Mouse (Mus musculus): ENCODE measurements around the gene Jmjd1c. TPM values are rescaled to one million over a fixed set of nuclear protein-coding genes. Genes with fewer than 3 reads are reported as not detected.

Gene Jmjd1c
- polyA plus RNA-seq, 1 experiment, result 31.5 TPM

DNA sequence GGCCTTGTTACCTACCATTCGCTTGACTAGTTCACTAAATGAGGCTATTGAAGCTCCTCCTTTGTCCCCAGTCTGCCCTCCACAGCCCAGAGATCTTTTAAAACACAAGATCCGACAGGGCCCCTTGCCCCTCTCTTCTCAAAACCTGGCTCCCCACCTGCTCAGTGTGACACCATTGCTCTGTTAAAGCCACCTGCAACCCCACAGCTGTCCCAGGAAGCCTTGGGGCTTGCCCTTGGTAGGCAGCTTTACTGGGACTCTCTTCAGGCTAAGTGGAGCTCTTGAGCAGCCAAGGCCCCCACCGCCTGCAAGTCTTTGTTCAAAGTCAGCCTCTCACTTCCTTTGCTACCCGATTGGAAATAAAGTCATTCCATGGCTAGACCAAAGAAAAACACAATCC lies 16.9 kb upstream of the Jmjd1c start:
- Histone ChIP-seq H3K27ac (ENCODE audit: control insufficient read depth, insufficient read depth, low read length) (no peak overlapping the region), H3K36me3 (ENCODE audit: control insufficient read depth, insufficient read depth, low read length) (no peaks in the 10 kb centered on the region), H3K4me3 (ENCODE audit: control insufficient read depth, insufficient read depth, low read length) (no peak overlapping the region), H3K27me3 (ENCODE audit: control insufficient read depth, insufficient read depth, low read length) (no peaks in the 10 kb centered on the region), H3K4me1 (replicated peaks; ENCODE audit: control insufficient read depth, insufficient read depth, low read length) (0 out of 2 replicates have a peak, but pooled peaks cover 3% of the 10 kb centered on the region)
- no peak for DNase-seq
- TF ChIP-seq CTCF (IDR thresholded peaks at IDR 0.05; ENCODE audit: borderline replicate concordance, control insufficient read depth, extremely low read depth, insufficient read depth, low read length, poor library complexity) (no peak), POLR2A (IDR thresholded peaks at IDR 0.05; ENCODE audit: control insufficient read depth, extremely low read depth, insufficient read depth, low read length, poor library complexity) (no peak)
- WGBS, result 80% methylated on average over 4 of the region's 4 CpGs

DNA sequence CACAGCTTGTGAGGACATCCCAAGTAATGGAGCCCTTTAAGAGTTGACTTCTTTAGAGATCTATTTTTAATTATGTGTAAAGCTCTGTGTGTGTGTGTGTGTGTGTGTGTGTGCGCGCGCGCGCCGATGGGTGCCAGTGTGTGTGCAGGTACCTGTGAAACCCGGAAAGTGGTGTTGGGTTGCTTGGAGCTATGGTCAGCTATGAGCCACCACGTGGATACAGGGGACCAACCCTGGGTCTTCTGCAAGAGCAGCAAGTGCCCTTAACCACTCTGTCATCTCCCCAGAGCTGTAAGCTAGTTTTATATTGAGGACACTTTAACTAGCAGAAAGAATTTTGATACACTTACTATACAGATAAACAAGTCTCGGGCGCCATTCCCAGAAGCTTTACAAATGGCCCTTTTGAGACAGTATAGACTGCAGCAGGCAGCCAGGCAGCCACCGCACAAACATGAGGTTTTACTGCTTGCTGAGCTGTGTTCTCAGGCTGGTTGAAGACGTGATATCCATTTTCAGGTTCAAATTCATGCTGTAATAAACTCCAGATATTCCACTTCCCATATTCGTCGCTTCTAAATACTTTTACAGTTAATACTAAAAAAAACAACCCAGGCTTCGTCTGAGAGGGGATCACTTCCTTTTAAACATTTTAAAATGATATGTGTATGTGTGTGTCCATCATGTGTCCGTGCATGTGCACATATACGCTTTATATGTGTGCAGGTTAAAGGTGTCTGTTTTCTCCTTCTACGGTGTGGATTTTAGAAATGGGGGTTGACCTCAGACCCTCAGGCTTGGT lies 14.5 kb upstream of the Jmjd1c start:
- Histone ChIP-seq H3K27ac (ENCODE audit: control insufficient read depth, insufficient read depth, low read length) (no peak overlapping the region), H3K36me3 (ENCODE audit: control insufficient read depth, insufficient read depth, low read length) (no peaks in the 10 kb centered on the region), H3K27me3 (ENCODE audit: control insufficient read depth, insufficient read depth, low read length) (no peaks in the 10 kb centered on the region), H3K4me1 (replicated peaks; ENCODE audit: control insufficient read depth, insufficient read depth, low read length) (0 out of 2 replicates have a peak, but pooled peaks cover 3% of the 10 kb centered on the region), H3K4me3 (ENCODE audit: control insufficient read depth, insufficient read depth, low read length) (no peak overlapping the region)
- no peak for TF ChIP-seq POLR2A (IDR thresholded peaks at IDR 0.05; ENCODE audit: control insufficient read depth, extremely low read depth, insufficient read depth, low read length, poor library complexity)
- no peak for TF ChIP-seq CTCF (IDR thresholded peaks at IDR 0.05; ENCODE audit: borderline replicate concordance, control insufficient read depth, extremely low read depth, insufficient read depth, low read length, poor library complexity)
- no peak for DNase-seq
- WGBS, result 87% methylated on average over 18 of the region's 18 CpGs

DNA sequence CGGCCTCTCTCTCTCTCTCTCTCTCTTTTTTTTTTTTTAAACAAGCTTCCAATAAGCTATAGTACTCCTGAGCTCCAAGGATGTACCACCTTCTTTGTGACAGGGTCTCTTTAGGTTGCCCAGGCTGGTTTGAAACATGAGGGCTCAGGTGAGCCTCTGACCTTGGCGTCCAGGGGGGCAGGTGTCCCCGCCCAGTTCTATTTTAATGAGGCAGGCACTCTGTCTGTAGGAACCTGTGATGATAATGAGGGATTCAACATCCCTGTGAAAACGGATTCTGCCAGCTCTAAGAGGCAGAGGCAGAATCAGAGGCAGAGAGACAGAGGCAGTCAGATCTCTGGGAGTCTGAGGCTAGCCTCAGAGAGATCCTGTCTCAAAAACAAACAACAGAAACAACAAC lies 13.4 kb upstream of the Jmjd1c start:
- Histone ChIP-seq H3K36me3 (ENCODE audit: control insufficient read depth, insufficient read depth, low read length) (no peaks in the 10 kb centered on the region), H3K4me1 (replicated peaks; ENCODE audit: control insufficient read depth, insufficient read depth, low read length) (0 out of 2 replicates have a peak, but pooled peaks cover 3% of the 10 kb centered on the region), H3K27me3 (ENCODE audit: control insufficient read depth, insufficient read depth, low read length) (no peaks in the 10 kb centered on the region), H3K4me3 (ENCODE audit: control insufficient read depth, insufficient read depth, low read length) (no peak overlapping the region), H3K27ac (ENCODE audit: control insufficient read depth, insufficient read depth, low read length) (no peak overlapping the region)
- TF ChIP-seq CTCF (IDR thresholded peaks at IDR 0.05; ENCODE audit: borderline replicate concordance, control insufficient read depth, extremely low read depth, insufficient read depth, low read length, poor library complexity) (no peak), POLR2A (IDR thresholded peaks at IDR 0.05; ENCODE audit: control insufficient read depth, extremely low read depth, insufficient read depth, low read length, poor library complexity) (no peak)
- WGBS, result 96% methylated on average over 4 of the region's 4 CpGs
- DNase-seq, result no peak

DNA sequence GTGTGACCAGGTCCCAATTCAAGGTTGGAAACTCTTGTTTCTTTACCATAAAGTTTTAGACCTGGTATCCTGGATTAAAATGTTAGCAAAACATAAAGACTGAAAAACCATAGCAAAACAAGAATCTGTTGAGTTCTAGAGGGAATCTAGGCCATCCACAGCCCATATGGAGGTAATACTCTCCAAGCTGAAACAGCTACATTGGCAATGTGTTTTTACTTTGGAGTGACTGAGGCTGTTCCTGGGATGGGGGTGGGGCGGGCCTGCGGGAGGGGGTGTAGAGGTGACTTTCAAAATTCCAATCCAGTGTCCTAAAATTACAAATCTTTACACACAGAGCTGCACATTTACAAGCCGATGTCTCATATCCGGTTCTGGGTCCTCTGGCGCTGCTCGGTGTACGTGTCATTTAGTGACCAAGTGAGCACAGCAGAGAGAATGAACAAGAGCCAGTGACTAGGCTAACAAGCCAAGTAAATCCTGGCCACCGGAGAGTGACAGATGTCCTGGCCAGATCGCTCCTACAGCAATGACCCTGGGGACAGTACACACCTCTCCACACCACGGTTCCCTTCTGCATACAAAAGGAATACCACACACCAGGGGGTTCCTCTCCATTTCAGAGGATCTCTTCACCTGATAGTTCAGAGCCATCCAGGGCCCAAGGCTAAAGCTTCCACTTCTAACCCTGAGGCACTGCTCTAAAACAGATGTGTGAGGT lies 12.3 kb upstream of the Jmjd1c start:
- H3K27ac ChIP-seq (ENCODE audit: control insufficient read depth, insufficient read depth, low read length), result no peak overlapping the region
- no peaks in the 10 kb centered on the region for H3K36me3 ChIP-seq (ENCODE audit: control insufficient read depth, insufficient read depth, low read length)
- H3K4me3 ChIP-seq (ENCODE audit: control insufficient read depth, insufficient read depth, low read length), result no peak overlapping the region
- no peak for DNase-seq
- TF ChIP-seq POLR2A (IDR thresholded peaks at IDR 0.05; ENCODE audit: control insufficient read depth, extremely low read depth, insufficient read depth, low read length, poor library complexity) (no peak), CTCF (IDR thresholded peaks at IDR 0.05; ENCODE audit: borderline replicate concordance, control insufficient read depth, extremely low read depth, insufficient read depth, low read length, poor library complexity) (no peak)
- no peaks in the 10 kb centered on the region for H3K27me3 ChIP-seq (ENCODE audit: control insufficient read depth, insufficient read depth, low read length)
- WGBS, result 99% methylated on average over 10 of the region's 10 CpGs
- H3K4me1 ChIP-seq (replicated peaks; ENCODE audit: control insufficient read depth, insufficient read depth, low read length), result 0 out of 2 replicates have a peak, but pooled peaks cover 3% of the 10 kb centered on the region

DNA sequence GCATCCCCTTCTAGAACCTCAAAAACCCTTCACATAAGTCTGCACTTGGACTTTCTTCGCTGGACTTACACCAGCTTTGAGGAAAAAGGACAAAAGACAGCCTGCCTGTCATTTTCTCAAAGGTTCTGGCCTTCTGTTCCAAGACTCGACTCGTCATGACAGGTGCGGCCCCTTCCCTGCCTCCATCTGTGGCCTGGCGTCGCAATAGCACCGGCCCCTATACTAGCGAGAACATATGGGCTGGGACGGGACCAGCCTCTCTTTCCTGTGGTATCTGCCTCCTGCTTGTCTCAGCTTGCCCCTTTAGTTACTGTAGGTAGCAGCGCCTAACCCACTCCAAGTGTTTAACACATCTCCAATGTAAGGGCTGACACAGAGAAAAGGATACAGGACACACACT lies 10.8 kb upstream of the Jmjd1c start:
- Histone ChIP-seq H3K27me3 (ENCODE audit: control insufficient read depth, insufficient read depth, low read length) (no peaks in the 10 kb centered on the region), H3K27ac (ENCODE audit: control insufficient read depth, insufficient read depth, low read length) (no peak overlapping the region), H3K4me3 (ENCODE audit: control insufficient read depth, insufficient read depth, low read length) (no peak overlapping the region), H3K4me1 (replicated peaks; ENCODE audit: control insufficient read depth, insufficient read depth, low read length) (no peaks in the 10 kb centered on the region), H3K36me3 (ENCODE audit: control insufficient read depth, insufficient read depth, low read length) (no peaks in the 10 kb centered on the region)
- TF ChIP-seq CTCF (IDR thresholded peaks at IDR 0.05; ENCODE audit: borderline replicate concordance, control insufficient read depth, extremely low read depth, insufficient read depth, low read length, poor library complexity) (no peak), POLR2A (IDR thresholded peaks at IDR 0.05; ENCODE audit: control insufficient read depth, extremely low read depth, insufficient read depth, low read length, poor library complexity) (no peak)
- no peak for DNase-seq
- WGBS, result 92% methylated on average over 10 of the region's 10 CpGs

DNA sequence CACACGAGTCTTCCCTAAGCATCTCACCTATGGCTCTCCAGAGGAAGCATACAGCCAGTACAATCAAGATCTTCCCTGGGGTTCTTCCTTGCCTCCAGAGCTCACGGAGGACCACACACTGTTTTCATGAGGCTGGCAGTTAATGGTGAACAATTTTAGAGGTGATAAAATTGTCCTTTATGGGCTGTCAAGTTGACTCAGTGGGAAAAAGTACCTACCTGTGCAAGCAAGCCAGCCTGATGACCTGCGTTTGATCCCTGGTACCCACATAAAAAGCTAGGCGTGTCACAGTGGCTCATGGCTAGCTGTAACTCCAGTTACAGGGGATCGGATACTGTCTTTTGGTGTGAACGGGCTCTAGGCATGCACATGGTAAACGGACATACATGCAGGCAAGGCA lies 10.0 kb upstream of the Jmjd1c start:
- H3K27ac ChIP-seq (ENCODE audit: control insufficient read depth, insufficient read depth, low read length), result no peak overlapping the region
- no peaks in the 10 kb centered on the region for H3K36me3 ChIP-seq (ENCODE audit: control insufficient read depth, insufficient read depth, low read length)
- H3K27me3 ChIP-seq (ENCODE audit: control insufficient read depth, insufficient read depth, low read length), result no peaks in the 10 kb centered on the region
- no peak for DNase-seq
- WGBS, result 94% methylated on average over 7 of the region's 7 CpGs
- TF ChIP-seq CTCF (IDR thresholded peaks at IDR 0.05; ENCODE audit: borderline replicate concordance, control insufficient read depth, extremely low read depth, insufficient read depth, low read length, poor library complexity), result no peak
- TF ChIP-seq POLR2A (IDR thresholded peaks at IDR 0.05; ENCODE audit: control insufficient read depth, extremely low read depth, insufficient read depth, low read length, poor library complexity), result no peak
- no peaks in the 10 kb centered on the region for H3K4me1 ChIP-seq (replicated peaks; ENCODE audit: control insufficient read depth, insufficient read depth, low read length)
- H3K4me3 ChIP-seq (ENCODE audit: control insufficient read depth, insufficient read depth, low read length), result no peak overlapping the region

All from thymus, adult 2 months (tissue).